In the genomic region with DNA sequence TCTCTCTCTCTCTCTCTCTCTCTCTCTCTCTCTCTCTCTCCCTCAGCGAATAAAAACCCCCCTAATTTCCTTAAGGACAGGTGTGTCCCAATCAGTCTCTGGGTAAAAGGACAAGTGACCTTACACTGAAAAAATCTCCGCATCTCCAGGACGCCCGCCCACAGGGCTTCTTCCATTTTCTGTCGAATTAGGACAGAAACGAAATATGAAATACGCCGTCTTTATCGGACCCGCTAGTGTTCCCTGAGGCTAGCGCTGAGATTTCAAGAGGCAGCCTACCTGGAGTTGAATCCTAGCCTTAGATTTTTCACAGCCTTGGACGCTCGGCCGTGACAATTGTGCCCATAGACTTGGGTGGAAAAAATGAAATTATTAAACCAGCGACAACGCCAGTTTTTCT, we compare ENCODE assay signal across 9 mouse cellular contexts. TPM values are rescaled to one million over a fixed set of nuclear protein-coding genes. Genes with fewer than 3 reads are reported as not detected.
A peak's percentile ranks its signal among the peaks of the same experiment; 100 is the strongest.
DNase-seq lines count a peak whose midpoint lies in the region; ATAC-seq and TF ChIP-seq lines count a peak whose summit lies in the region.
"Had no signal": no experiment of that assay in that cellular context is flagged by ENCODE, and none has a peak within 500 bp of the region (broad histone marks: within the 10 kb centered on the region; RNA-seq: fewer than 3 reads in every experiment).

No protein-coding gene starts in this region.

- no peak overlapping the region for H3K9ac ChIP-seq in heart, embryonic 14.5 days (ENCODE audit: low read length)
- H3K9ac ChIP-seq in kidney, postnatal 0 days (ENCODE audit: low read depth, low read length) = no peak overlapping the region
- no peak overlapping the region for H3K9ac ChIP-seq in stomach, embryonic 15.5 days

- H3K27me3 ChIP-seq in heart, embryonic 14.5 days (ENCODE audit: control insufficient read depth, insufficient read depth, low read length) = peaks cover 42% of the 10 kb centered on the region
- 0 out of 2 replicates have a peak, but pooled peaks cover 5% of the 10 kb centered on the region for H3K27me3 ChIP-seq in kidney, postnatal 0 days (ENCODE audit: insufficient read depth, low read length)
- H3K27me3 ChIP-seq in stomach, embryonic 15.5 days (replicated peaks) = peaks cover 26% of the 10 kb centered on the region

- WGBS in heart, embryonic 14.5 days = 21% methylated on average over 16 of the region's 16 CpGs
- WGBS in kidney, postnatal 0 days = 27% methylated on average over 16 of the region's 16 CpGs
- 19% methylated on average over 16 of the region's 16 CpGs for WGBS in stomach, embryonic 15.5 days

- peak in 1 of 2 experiments; percentile 8 for DNase-seq in left cerebral cortex, adult 2 months (ENCODE audit: extremely low spot score in 1 of 2, low spot score in 2 of 2)
- no peak for DNase-seq in left cerebral cortex, postnatal 10 days (ENCODE audit: extremely low spot score in 1 of 2, low spot score in 2 of 2)
- DNase-seq in cerebellum, postnatal 10 days = peak; percentile 19 to 26
- DNase-seq in kidney, postnatal 0 days (ENCODE audit: low spot score) = peak; percentile 24
- peak; percentile 7 to 17 for DNase-seq in lung, postnatal 4 days
- DNase-seq in spleen, adult 12 weeks (ENCODE audit: low spot score) = no peak

- intact Hi-C loops in left cerebral cortex, adult 2 months (cut with DNase I) = loop anchor here (1.0 to 5.0 kb wide), 4 partner anchors 77 to 176 kb away; partner anchors contain the start of genes Klhl15 and Maged1
- intact Hi-C loops in left cerebral cortex, postnatal 10 days (cut with DNase I) = loop anchor here (2.0 kb wide), 2 partner anchors 73 to 131 kb away; partner anchors contain the start of gene Klhl15

- no peaks in the 10 kb centered on the region for H3K36me3 ChIP-seq in heart, embryonic 14.5 days (ENCODE audit: control insufficient read depth, insufficient read depth, low read length)
- no peaks in the 10 kb centered on the region for H3K36me3 ChIP-seq in kidney, postnatal 0 days (ENCODE audit: insufficient read depth, low read length)
- no peaks in the 10 kb centered on the region for H3K36me3 ChIP-seq in stomach, embryonic 15.5 days

- H3K4me3 ChIP-seq in left cerebral cortex, adult 2 months = peak overlapping the region; percentile 28; the same call in 1 of the 2 replicates
- H3K4me3 ChIP-seq in heart, embryonic 14.5 days (ENCODE audit: control insufficient read depth in 1 of 2, insufficient read depth in 1 of 2, low read depth in 1 of 2, low read length in 2 of 2) = peak overlapping the region; percentile 32 to 34
- peak overlapping the region; percentile 13; the same call in 1 of the 2 replicates for H3K4me3 ChIP-seq in kidney, postnatal 0 days (replicated peaks; ENCODE audit: low read depth, low read length)
- peak overlapping the region; percentile 28 for H3K4me3 ChIP-seq in stomach, embryonic 15.5 days (replicated peaks)

- no peaks in the 10 kb centered on the region for H3K9me3 ChIP-seq in heart, embryonic 14.5 days (ENCODE audit: control insufficient read depth, low read length)
- no peaks in the 10 kb centered on the region for H3K9me3 ChIP-seq in kidney, postnatal 0 days (replicated peaks; ENCODE audit: low read length)
- H3K9me3 ChIP-seq in stomach, embryonic 15.5 days = no peaks in the 10 kb centered on the region

- ATAC-seq in heart, embryonic 14.5 days (ENCODE audit: insufficient number of reproducible peaks, insufficient read depth, low FRiP score, low read depth) = no peak
- ATAC-seq in kidney, postnatal 0 days (replicated peaks; ENCODE audit: low FRiP score, low read depth) = no peak
- ATAC-seq in stomach, embryonic 15.5 days (ENCODE audit: insufficient read depth, low FRiP score, low read depth) = no peak

- H3K27ac ChIP-seq in left cerebral cortex, adult 2 months = no peak overlapping the region
- no peak overlapping the region for H3K27ac ChIP-seq in heart, embryonic 14.5 days (replicated peaks in 1 of 2; ENCODE audit: control insufficient read depth in 1 of 2, insufficient read depth in 1 of 2, low read depth in 2 of 2, low read length in 2 of 2)
- H3K27ac ChIP-seq in kidney, postnatal 0 days = no peak overlapping the region
- H3K27ac ChIP-seq in stomach, embryonic 15.5 days = no peak overlapping the region

- TF ChIP-seq CTCF in left cerebral cortex, adult 2 months (IDR thresholded peaks at IDR 0.05) = no peak
- TF ChIP-seq CTCF in kidney, postnatal 0 days (IDR thresholded peaks at IDR 0.05; ENCODE audit: low read depth) = no peak

- peak overlapping the region; percentile 62 for H3K4me2 ChIP-seq in heart, embryonic 14.5 days (ENCODE audit: low read length)
- H3K4me2 ChIP-seq in kidney, postnatal 0 days (ENCODE audit: low read length) = peak overlapping the region; percentile 50
- peak overlapping the region; percentile 51 for H3K4me2 ChIP-seq in stomach, embryonic 15.5 days

- no peaks in the 10 kb centered on the region; a peak in 1 of 4 replicates for H3K4me1 ChIP-seq in heart, embryonic 14.5 days (ENCODE audit: control insufficient read depth in 2 of 2, insufficient read depth in 2 of 2, low read length in 2 of 2)
- H3K4me1 ChIP-seq in kidney, postnatal 0 days (replicated peaks; ENCODE audit: insufficient read depth, low read length) = no peaks in the 10 kb centered on the region
- H3K4me1 ChIP-seq in stomach, embryonic 15.5 days = no peaks in the 10 kb centered on the region

RNA-seq across cellular contexts. Expression of gene Fam90a1b, which starts 0.5 kb away (rescaled TPM):
- total RNA-seq in left cerebral cortex, adult 2 months (2021) = not detected
- under 1 TPM; 0.12 to 0.13 TPM for total RNA-seq in left cerebral cortex, postnatal 10 days (2021)
- polyA plus RNA-seq in heart, embryonic 14.5 days (2014; fragmentation: Nextera tagmentation; extraction: Ambion mirVana) = not detected in 2 replicates
- polyA plus RNA-seq in kidney, postnatal 0 days (2015; fragmentation: Nextera tagmentation; extraction: Ambion mirVana) = 0.09 TPM in 1 of 2 replicates, not detected in the other
- polyA plus RNA-seq in stomach, embryonic 15.5 days (2015; fragmentation: Nextera tagmentation; extraction: Ambion mirVana) = 0.08 TPM in 1 of 2 replicates, not detected in the other
- total RNA-seq: adrenal gland, adult 18-20 months had no signal

RNA-seq across cellular contexts. Expression of gene Apoo, which starts 0.9 kb away (rescaled TPM):
- total RNA-seq in left cerebral cortex, adult 2 months (2021) = 10 to 100 TPM; 56.6 to 74.0 TPM
- 10 to 100 TPM; 65.2 to 87.9 TPM for total RNA-seq in left cerebral cortex, postnatal 10 days (2021)
- polyA plus RNA-seq in heart, embryonic 14.5 days (2014; fragmentation: Nextera tagmentation; extraction: Ambion mirVana) = 215 and 221 TPM in 2 replicates
- polyA plus RNA-seq in kidney, postnatal 0 days (2015; fragmentation: Nextera tagmentation; extraction: Ambion mirVana) = 170 and 171 TPM in 2 replicates
- 61.9 and 94.2 TPM in 2 replicates for polyA plus RNA-seq in stomach, embryonic 15.5 days (2015; fragmentation: Nextera tagmentation; extraction: Ambion mirVana)

Comparison
In these comparisons a context has a peak if more than half of its experiments do, and no peak if none do; other contexts are left out.
1. DNase-seq: peak in cerebellum, postnatal 10 days (2 of 2), kidney, postnatal 0 days (single experiment) and lung, postnatal 4 days (2 of 2); none in left cerebral cortex, postnatal 10 days (0 of 2) and spleen, adult 12 weeks (single experiment).
2. Peak in every context shown above with its lines, with median percentiles within 50 percentile points of each other: H3K4me3 ChIP-seq and H3K4me2 ChIP-seq.